Mouse (Mus musculus): ENCODE data around the gene Mbl1.

Gene Mbl1

GRCm38 (mm10) chr14:41198037-41198730 lies 46.9 kb downstream of the Mbl1 start:
- no peak for DNase-seq (ENCODE audit: low read depth)

Data from 416B (cell line).